Mouse (Mus musculus): ENCODE measurements at regions not wholly inside any gene's neighbourhood (a gene's known extent, or its start where the extent isn't known, plus 50 kb on each side); places are given as distances from the start of the nearest gene placed in this dataset.

GRCm38 (mm10) chr3:40368421-40368820 lies 162.7 kb upstream of the Intu start:
- TF ChIP-seq CTCF (IDR thresholded peaks at IDR 0.05; ENCODE audit: control insufficient read depth, insufficient read depth, insufficient replicate concordance, low read depth, low read length) (no peak), POLR2A (IDR thresholded peaks at IDR 0.05; ENCODE audit: control insufficient read depth, low read depth, low read length) (no peak)

All from testis, adult 2 months (tissue).